In the genomic region with DNA sequence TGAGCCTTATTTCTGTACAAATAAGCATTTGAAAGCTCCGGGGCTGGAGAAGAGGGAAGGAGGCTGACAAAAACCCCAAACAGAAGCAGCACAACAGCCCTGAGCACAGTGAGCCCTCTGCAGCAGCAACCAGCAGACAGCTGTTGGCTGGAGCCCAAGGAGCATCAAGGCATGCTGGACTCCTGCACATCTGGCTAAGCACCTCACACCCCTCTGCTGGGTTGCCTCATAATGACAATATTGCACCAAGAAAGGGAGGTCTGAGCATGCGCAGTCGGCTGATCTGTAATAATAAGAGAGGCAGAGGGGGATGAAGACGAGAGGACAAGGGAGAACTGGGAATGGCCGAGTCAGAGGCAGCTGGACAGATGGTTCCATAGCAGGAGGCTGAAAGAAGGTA, we compare ENCODE assay signal across 12 mouse cellular contexts. TPM values are rescaled to one million over a fixed set of nuclear protein-coding genes. Genes with fewer than 3 reads are reported as not detected.
DNase-seq lines count a peak whose midpoint lies in the region; ATAC-seq and TF ChIP-seq lines count a peak whose summit lies in the region.
"Had no signal": no experiment of that assay in that cellular context is flagged by ENCODE, and none has a peak within 500 bp of the region (broad histone marks: within the 10 kb centered on the region; RNA-seq: fewer than 3 reads in every experiment).

No protein-coding gene starts in this region.

- H3K27me3 ChIP-seq in hindbrain, postnatal 0 days (ENCODE audit: insufficient read depth, low read length): peaks cover 5% of the 10 kb centered on the region; the same call in 1 of the 2 replicates
- H3K27me3 ChIP-seq in hindbrain, embryonic 14.5 days (ENCODE audit: control insufficient read depth, insufficient read depth, low read length): peaks cover 71% of the 10 kb centered on the region
- no peaks in the 10 kb centered on the region for H3K27me3 ChIP-seq in MEL (ENCODE audit: control insufficient read depth in 1 of 2, insufficient read depth in 2 of 2, low read length in 2 of 2)
- no peaks in the 10 kb centered on the region for H3K27me3 ChIP-seq in liver, embryonic 16.5 days (ENCODE audit: control insufficient read depth, insufficient read depth, low read depth, low read length)

- TF ChIP-seq RAD21 in MEL (IDR thresholded peaks at IDR 0.05; ENCODE audit: low read depth, low read length): no peak

- no peaks in the 10 kb centered on the region for H3K36me3 ChIP-seq in hindbrain, postnatal 0 days (ENCODE audit: insufficient read depth, low read length)
- no peaks in the 10 kb centered on the region for H3K36me3 ChIP-seq in hindbrain, embryonic 14.5 days (replicated peaks; ENCODE audit: control insufficient read depth, insufficient read depth)
- H3K36me3 ChIP-seq in MEL (ENCODE audit: control insufficient read depth in 1 of 2, insufficient read depth in 2 of 2, low read length in 2 of 2): peaks cover 0 to 62% of the 10 kb centered on the region in 2 experiments; a peak in 2 of 4 replicates
- no peaks in the 10 kb centered on the region for H3K36me3 ChIP-seq in liver, embryonic 16.5 days (ENCODE audit: control insufficient read depth, insufficient read depth)
- H3K36me3 ChIP-seq: forebrain, embryonic 12.5 days had no signal

- 0 out of 4 replicates have a peak, but pooled peaks of 1 of the 2 experiments have one; percentile 37 for TF ChIP-seq EP300 in MEL (IDR thresholded peaks at IDR 0.05; ENCODE audit: low read depth in 1 of 2, low read length in 2 of 2)

- no peak for TF ChIP-seq CTCF in hindbrain, postnatal 0 days (IDR thresholded peaks at IDR 0.05; ENCODE audit: low read depth)
- no peak for TF ChIP-seq CTCF in MEL (IDR thresholded peaks at IDR 0.05 in 2 of 3, conservative IDR thresholded peaks at IDR 0.05 in 1 of 3; ENCODE audit: control insufficient read depth in 1 of 3, insufficient read depth in 1 of 3, low read depth in 2 of 3, low read length in 3 of 3, poor library complexity in 1 of 3, severe bottlenecking in 1 of 3)

- TF ChIP-seq POLR2A in MEL (IDR thresholded peaks at IDR 0.05; ENCODE audit: control insufficient read depth in 1 of 2, insufficient read depth in 1 of 2, low read depth in 1 of 2, low read length in 2 of 2, poor library complexity in 1 of 2): peak in 1 of 2 experiments; percentile 46; a peak in 1 of 4 replicates

- 54% methylated on average over 5 of the region's 5 CpGs for WGBS in hindbrain, postnatal 0 days
- WGBS in hindbrain, embryonic 14.5 days: 61% methylated on average over 5 of the region's 5 CpGs
- 24% methylated on average over 5 of the region's 5 CpGs for WGBS in liver, embryonic 16.5 days (ENCODE audit: insufficient replicate concordance)

- no peaks in the 10 kb centered on the region for H3K9me3 ChIP-seq in hindbrain, postnatal 0 days (ENCODE audit: low read length)
- no peaks in the 10 kb centered on the region for H3K9me3 ChIP-seq in hindbrain, embryonic 14.5 days (ENCODE audit: control insufficient read depth, low read length)
- no peaks in the 10 kb centered on the region for H3K9me3 ChIP-seq in MEL (replicated peaks; ENCODE audit: insufficient read depth, low read length)
- H3K9me3 ChIP-seq in liver, embryonic 16.5 days (replicated peaks; ENCODE audit: control insufficient read depth, low read length): no peaks in the 10 kb centered on the region
- H3K9me3 ChIP-seq: forebrain, embryonic 12.5 days had no signal

- DNase-seq in hindbrain, postnatal 0 days (ENCODE audit: low spot score): peak; percentile 43
- DNase-seq in hindbrain, embryonic 14.5 days (ENCODE audit: low spot score): no peak
- DNase-seq in retina, postnatal 1 day: peak; percentile 10
- DNase-seq in retina, embryonic 14.5 days (ENCODE audit: low spot score): no peak
- peak; percentile 91 for DNase-seq in MEL (ENCODE audit: low read depth, low spot score)
- DNase-seq in right cerebral cortex, adult 18-20 months: no peak
- no peak for DNase-seq in urinary bladder, adult 18-20 months (ENCODE audit: low spot score in 2 of 2)
- DNase-seq: cerebellum, adult 8-10 months; heart, postnatal 14 days had no signal

- H3K4me2 ChIP-seq in hindbrain, postnatal 0 days (ENCODE audit: low read depth, low read length): no peak overlapping the region
- no peak overlapping the region for H3K4me2 ChIP-seq in hindbrain, embryonic 14.5 days (replicated peaks)
- peak overlapping the region; percentile 51; the same call in 1 of the 2 replicates for H3K4me2 ChIP-seq in liver, embryonic 16.5 days (ENCODE audit: low read depth, low read length)
- H3K4me2 ChIP-seq: forebrain, embryonic 12.5 days had no signal

- H3K27ac ChIP-seq in hindbrain, postnatal 0 days: no peak overlapping the region
- H3K27ac ChIP-seq in hindbrain, embryonic 14.5 days: no peak overlapping the region
- H3K27ac ChIP-seq in MEL (ENCODE audit: control insufficient read depth, low read depth, low read length): peak overlapping the region; percentile 94
- H3K27ac ChIP-seq in liver, embryonic 16.5 days (ENCODE audit: low read length): peak overlapping the region; percentile 17; the same call in 1 of the 2 replicates
- H3K27ac ChIP-seq: forebrain, embryonic 12.5 days; macrophage had no signal

- no peak for ATAC-seq in hindbrain, postnatal 0 days
- no peak for ATAC-seq in hindbrain, embryonic 14.5 days (ENCODE audit: low FRiP score)
- no peak for ATAC-seq in liver, embryonic 16.5 days (ENCODE audit: low read depth)

- H3K4me3 ChIP-seq in hindbrain, postnatal 0 days (ENCODE audit: low read length): no peak overlapping the region
- no peak overlapping the region for H3K4me3 ChIP-seq in hindbrain, embryonic 14.5 days (replicated peaks; ENCODE audit: low read length)
- H3K4me3 ChIP-seq in MEL (ENCODE audit: control insufficient read depth in 1 of 2, insufficient read depth in 1 of 2, low read depth in 2 of 2, low read length in 2 of 2): peak overlapping the region; percentile 28 to 35; a peak in 3 of 4 replicates
- H3K4me3 ChIP-seq in liver, embryonic 16.5 days (ENCODE audit: low read depth, low read length): no peak overlapping the region
- H3K4me3 ChIP-seq: forebrain, embryonic 12.5 days had no signal

- H3K79me2 ChIP-seq in MEL (ENCODE audit: control insufficient read depth, insufficient read depth, low read length, poor library complexity): no peaks in the 10 kb centered on the region

- no peak overlapping the region for H3K9ac ChIP-seq in hindbrain, postnatal 0 days (replicated peaks; ENCODE audit: low read length)
- H3K9ac ChIP-seq in hindbrain, embryonic 14.5 days: no peak overlapping the region
- peak overlapping the region; percentile 35 for H3K9ac ChIP-seq in MEL (ENCODE audit: control insufficient read depth, low read depth, low read length, poor library complexity, severe bottlenecking)
- no peak overlapping the region for H3K9ac ChIP-seq in liver, embryonic 16.5 days (ENCODE audit: low read depth, low read length)
- H3K9ac ChIP-seq: forebrain, embryonic 12.5 days had no signal

- H3K4me1 ChIP-seq in hindbrain, postnatal 0 days (ENCODE audit: insufficient read depth, low read length): no peaks in the 10 kb centered on the region
- H3K4me1 ChIP-seq in hindbrain, embryonic 14.5 days (replicated peaks; ENCODE audit: control insufficient read depth, insufficient read depth, low read length): no peaks in the 10 kb centered on the region
- H3K4me1 ChIP-seq in MEL (ENCODE audit: control insufficient read depth in 1 of 2, insufficient read depth in 2 of 2, low read length in 2 of 2): peaks cover 16 to 72% of the 10 kb centered on the region in 2 experiments
- peaks cover 96% of the 10 kb centered on the region for H3K4me1 ChIP-seq in liver, embryonic 16.5 days (ENCODE audit: control insufficient read depth, low read depth, low read length)

TF ChIP-seq in MEL, 35 proteins besides CTCF, POLR2A, EP300 and RAD21 (continues in another document):
- no peak for TF ChIP-seq POLR2AphosphoS2 (IDR thresholded peaks at IDR 0.05; ENCODE audit: low read length)
- TF ChIP-seq BHLHE40 (IDR thresholded peaks at IDR 0.05; ENCODE audit: borderline replicate concordance, low read depth, low read length): no peak
- TF ChIP-seq ZC3H11A (IDR thresholded peaks at IDR 0.05; ENCODE audit: low read depth, low read length): no peak
- no peak for TF ChIP-seq MYB (IDR thresholded peaks at IDR 0.05; ENCODE audit: low read depth, low read length)
- TF ChIP-seq NELFE (IDR thresholded peaks at IDR 0.05; ENCODE audit: low read depth, low read length): peak; percentile 27; the same call in 1 of the 2 replicates
- TF ChIP-seq ZKSCAN1 (IDR thresholded peaks at IDR 0.05; ENCODE audit: low read depth, low read length): no peak
- TF ChIP-seq TCF12 (IDR thresholded peaks at IDR 0.05; ENCODE audit: low read depth, low read length): 0 out of 2 replicates have a peak, but pooled peaks have one; percentile 33
- peak; percentile 16; the same call in 1 of the 2 replicates for TF ChIP-seq TAL1 (IDR thresholded peaks at IDR 0.05; ENCODE audit: low read length)
- 0 out of 2 replicates have a peak, but pooled peaks have one; percentile 38 for TF ChIP-seq TBP (IDR thresholded peaks at IDR 0.05; ENCODE audit: low read depth, low read length)
- peak; percentile 46; the same call in 1 of the 2 replicates for TF ChIP-seq SIN3A (IDR thresholded peaks at IDR 0.05; ENCODE audit: low read length)
- TF ChIP-seq KAT2A (conservative IDR thresholded peaks at IDR 0.05; ENCODE audit: low read depth, low read length): no peak
- TF ChIP-seq JUND (IDR thresholded peaks at IDR 0.05; ENCODE audit: low read depth, low read length): no peak
- TF ChIP-seq MAX (IDR thresholded peaks at IDR 0.05; ENCODE audit: low read length): peak; percentile 52; the same call in 1 of the 2 replicates
- TF ChIP-seq ETS1 (IDR thresholded peaks at IDR 0.05; ENCODE audit: low read depth, low read length): peak; percentile 81; the same call in 1 of the 2 replicates
- peak; percentile 64 for TF ChIP-seq NRF1 (IDR thresholded peaks at IDR 0.05; ENCODE audit: insufficient read depth, low read depth, low read length, poor library complexity, severe bottlenecking)
- no peak for TF ChIP-seq MEF2A (IDR thresholded peaks at IDR 0.05; ENCODE audit: extremely low read depth, insufficient replicate concordance, low read depth, low read length, poor library complexity, severe bottlenecking)
- no peak for TF ChIP-seq RCOR1 (IDR thresholded peaks at IDR 0.05; ENCODE audit: low read depth, low read length)
- TF ChIP-seq ZMIZ1 (IDR thresholded peaks at IDR 0.05; ENCODE audit: low read depth, low read length): no peak
- no peak for TF ChIP-seq CHD2 (IDR thresholded peaks at IDR 0.05; ENCODE audit: low read length)

RNA-seq across cellular contexts. Expression of gene Rnf220, which starts 19.5 kb away (rescaled TPM):
- total RNA-seq in hindbrain, postnatal 0 days (2014; rRNA removed): 119 and 156 TPM in 2 replicates
- 101 and 105 TPM in 2 replicates for polyA plus RNA-seq in hindbrain, postnatal 0 days (2015; fragmentation: Nextera tagmentation; extraction: Ambion mirVana)
- polyA plus RNA-seq in hindbrain, embryonic 14.5 days (2014; fragmentation: Nextera tagmentation; extraction: Ambion mirVana): 87.8 and 94.0 TPM in 2 replicates
- total RNA-seq in MEL (2012; rRNA removed): 111 and 121 TPM in 2 replicates
- polyA plus RNA-seq in MEL (2012; ENCODE audit: insufficient read depth in 1 of 2, insufficient read length in 2 of 2, low read depth in 1 of 2, low replicate concordance in 2 of 2, missing spikeins in 1 of 2): 100 to 1,000 TPM in 1 of 2 experiments, not detected in 1; 201 TPM
- 21.5 and 21.6 TPM in 2 replicates for polyA plus RNA-seq in liver, embryonic 16.5 days (2015; fragmentation: Nextera tagmentation; extraction: Ambion mirVana)

Comparison
In these comparisons a context has a peak if more than half of its experiments do, and no peak if none do; other contexts are left out.
1. DNase-seq: peak in hindbrain, postnatal 0 days (single experiment), retina, postnatal 1 day (single experiment) and MEL (single experiment); none in hindbrain, embryonic 14.5 days (single experiment), retina, embryonic 14.5 days (single experiment), right cerebral cortex, adult 18-20 months (single experiment) and urinary bladder, adult 18-20 months (0 of 2).
2. H3K27ac ChIP-seq: peak in MEL (single experiment) and liver, embryonic 16.5 days (single experiment); none in hindbrain, postnatal 0 days (single experiment) and hindbrain, embryonic 14.5 days (single experiment).
3. H3K4me3 ChIP-seq: peak in MEL (2 of 2); none in hindbrain, postnatal 0 days (single experiment), hindbrain, embryonic 14.5 days (single experiment) and liver, embryonic 16.5 days (single experiment).